Mouse (Mus musculus) neural tube, embryonic 12.5 days (tissue): ENCODE measurements at regions not wholly inside any gene's neighbourhood (a gene's known extent, or its start where the extent isn't known, plus 50 kb on each side); places are given as distances from the start of the nearest gene placed in this dataset.
"Not testable (repeated sequence)": the region's sequence is repeated elsewhere in the genome, so short reads cannot be mapped to it uniquely, and the experiment has no call there.

ENCODE experiments used
- ATAC-seq: fragments of 200-750 bp; cut with Nextera tagmentation; 2 replicates; pipeline ENCODE4 v1.8.0; 2017; ENCODE audit warnings: low read depth, mild to moderate bottlenecking, moderate TSS enrichment, moderate library complexity; ENCODE audit not compliant: low FRiP score
- H3K27ac ChIP-seq: fragments of 300-500 bp; sonication (generic); 2 replicates; pipeline ENCODE4 v1.5.1; 2016
- H3K27me3 ChIP-seq: fragments of 300-500 bp; sonication (generic); replicated peaks from 2 replicates; pipeline ENCODE4 v1.6.1; 2016; ENCODE audit warnings: mild to moderate bottlenecking
- H3K36me3 ChIP-seq: fragments of 300-500 bp; sonication (generic); 2 replicates; pipeline ENCODE4 v1.6.1; 2016; ENCODE audit warnings: mild to moderate bottlenecking
- H3K4me1 ChIP-seq: fragments of 300-500 bp; sonication (generic); 2 replicates; pipeline ENCODE4 v1.6.1; 2016
- H3K4me2 ChIP-seq: fragments of 300-500 bp; sonication (generic); replicated peaks from 2 replicates; pipeline ENCODE4 v1.6.1; 2016; ENCODE audit warnings: mild to moderate bottlenecking
- H3K4me3 ChIP-seq: fragments of 300-500 bp; sonication (generic); 2 replicates; pipeline ENCODE4 v1.5.1; 2016
- H3K9ac ChIP-seq: fragments of 300-500 bp; sonication (generic); 2 replicates; pipeline ENCODE4 v1.6.1; 2016; ENCODE audit warnings: mild to moderate bottlenecking
- H3K9me3 ChIP-seq: fragments of 300-500 bp; sonication (generic); 2 replicates; pipeline ENCODE4 v1.6.1; 2016; ENCODE audit warnings: mild to moderate bottlenecking
- WGBS: fragments of 180-500 bp; shearing (Covaris S2); methylation state at CpG from one replicate; pipeline ENCODE4 v1.1.7; 2016; 5-methylcytosine and 5-hydroxymethylcytosine counted together

GRCm38 (mm10) chr12:54516039-54516438, 140.3 kb downstream of the Sptssa start:
- not testable (repeated sequence) for H3K4me3 ChIP-seq, H3K27ac ChIP-seq, H3K4me1 ChIP-seq, H3K4me2 ChIP-seq, H3K36me3 ChIP-seq, ATAC-seq, H3K9me3 ChIP-seq, H3K9ac ChIP-seq, H3K27me3 ChIP-seq
- WGBS = 68% methylated on average over 4 of the region's 4 CpGs

- Histone ChIP-seq H3K36me3 (no peaks in the 10 kb centered on the region), H3K27ac (no peak overlapping the region), H3K9me3 (no peaks in the 10 kb centered on the region), H3K4me1 (peaks cover 16% of the 10 kb centered on the region; the same call in 1 of the 2 replicates), H3K9ac (no peak overlapping the region), H3K4me3 (no peak overlapping the region), H3K4me2 (no peak overlapping the region), H3K27me3 (no peaks in the 10 kb centered on the region)
- 23% methylated on average over 6 of the region's 6 CpGs for WGBS
- no peak for ATAC-seq
Measured at GRCm38 (mm10) chr12:54509903-54510302, 146.5 kb downstream of the Sptssa start.

GRCm38 (mm10) chr12:54502775-54503174, 153.6 kb downstream of the Sptssa start:
- H3K9me3 ChIP-seq = no peaks in the 10 kb centered on the region
- no peaks in the 10 kb centered on the region for H3K27me3 ChIP-seq
- ATAC-seq = no peak
- no peaks in the 10 kb centered on the region for H3K4me1 ChIP-seq
- no peak overlapping the region for H3K9ac ChIP-seq
- no peaks in the 10 kb centered on the region for H3K36me3 ChIP-seq
- H3K4me2 ChIP-seq = no peak overlapping the region
- no peak overlapping the region for H3K4me3 ChIP-seq
- no peak overlapping the region for H3K27ac ChIP-seq
- 91% methylated on average over 7 of the region's 7 CpGs for WGBS

- Histone ChIP-seq H3K4me1 (no peaks in the 10 kb centered on the region), H3K27ac (no peak overlapping the region), H3K27me3 (no peaks in the 10 kb centered on the region), H3K4me2 (no peak overlapping the region), H3K9ac (no peak overlapping the region), H3K9me3 (no peaks in the 10 kb centered on the region), H3K36me3 (no peaks in the 10 kb centered on the region), H3K4me3 (no peak overlapping the region)
- WGBS = 85% methylated on average over 3 of the region's 3 CpGs
- no peak for ATAC-seq
Measured at GRCm38 (mm10) chr12:54499963-54500362, 156.4 kb downstream of the Sptssa start.

- WGBS = 83% methylated on average over 4 of the region's 4 CpGs
- Histone ChIP-seq H3K27ac (no peak overlapping the region), H3K4me2 (no peak overlapping the region), H3K9ac (no peak overlapping the region), H3K4me1 (no peaks in the 10 kb centered on the region), H3K4me3 (no peak overlapping the region), H3K36me3 (no peaks in the 10 kb centered on the region), H3K27me3 (no peaks in the 10 kb centered on the region), H3K9me3 (no peaks in the 10 kb centered on the region)
- no peak for ATAC-seq
Measured at GRCm38 (mm10) chr12:54495701-54496374, 160.5 kb downstream of the Sptssa start.

- Histone ChIP-seq H3K36me3 (no peaks in the 10 kb centered on the region), H3K4me2 (no peak overlapping the region), H3K27me3 (no peaks in the 10 kb centered on the region), H3K4me1 (no peaks in the 10 kb centered on the region), H3K9ac (no peak overlapping the region), H3K4me3 (no peak overlapping the region), H3K9me3 (no peaks in the 10 kb centered on the region), H3K27ac (no peak overlapping the region)
- no peak for ATAC-seq
- 87% methylated on average over 7 of the region's 7 CpGs for WGBS
Measured at GRCm38 (mm10) chr12:54494756-54495375, 161.5 kb downstream of the Sptssa start.

- no peak overlapping the region for H3K9ac ChIP-seq
- WGBS = 58% methylated on average over 10 of the region's 10 CpGs
- H3K4me3 ChIP-seq = no peak overlapping the region
- no peak overlapping the region for H3K4me2 ChIP-seq
- no peaks in the 10 kb centered on the region for H3K36me3 ChIP-seq
- no peaks in the 10 kb centered on the region for H3K4me1 ChIP-seq
- H3K27ac ChIP-seq = no peak overlapping the region
- ATAC-seq = no peak
- H3K9me3 ChIP-seq = no peaks in the 10 kb centered on the region
- H3K27me3 ChIP-seq = no peaks in the 10 kb centered on the region
Measured at GRCm38 (mm10) chr12:54492737-54493136, 163.6 kb downstream of the Sptssa start.

GRCm38 (mm10) chr12:54490460-54490859, 165.9 kb downstream of the Sptssa start:
- H3K9ac ChIP-seq = no peak overlapping the region
- no peak overlapping the region for H3K4me3 ChIP-seq
- no peaks in the 10 kb centered on the region for H3K27me3 ChIP-seq
- no peak overlapping the region for H3K27ac ChIP-seq
- no peak overlapping the region for H3K4me2 ChIP-seq
- no peaks in the 10 kb centered on the region for H3K9me3 ChIP-seq
- ATAC-seq = no peak
- H3K36me3 ChIP-seq = no peaks in the 10 kb centered on the region
- WGBS = 85% methylated on average over 2 of the region's 2 CpGs
- no peaks in the 10 kb centered on the region for H3K4me1 ChIP-seq

- ATAC-seq = 0 out of 2 replicates have a peak, but pooled peaks have one; percentile 25
- Histone ChIP-seq H3K9me3 (no peaks in the 10 kb centered on the region), H3K27me3 (no peaks in the 10 kb centered on the region), H3K36me3 (no peaks in the 10 kb centered on the region), H3K4me2 (no peak overlapping the region), H3K27ac (no peak overlapping the region), H3K9ac (no peak overlapping the region), H3K4me1 (no peaks in the 10 kb centered on the region), H3K4me3 (no peak overlapping the region)
- 5% methylated on average over 8 of the region's 8 CpGs for WGBS
Measured at GRCm38 (mm10) chr12:54489675-54490074, 166.7 kb downstream of the Sptssa start.

- H3K4me2 ChIP-seq = no peak overlapping the region
- no peaks in the 10 kb centered on the region for H3K4me1 ChIP-seq
- H3K9ac ChIP-seq = no peak overlapping the region
- H3K4me3 ChIP-seq = no peak overlapping the region
- H3K27ac ChIP-seq = no peak overlapping the region
- ATAC-seq = no peak
- H3K9me3 ChIP-seq = no peaks in the 10 kb centered on the region
- no peaks in the 10 kb centered on the region for H3K36me3 ChIP-seq
- no peaks in the 10 kb centered on the region for H3K27me3 ChIP-seq
- WGBS = 88% methylated on average over 4 of the region's 4 CpGs
Measured at GRCm38 (mm10) chr12:54487689-54488088, 168.7 kb downstream of the Sptssa start.

- H3K36me3 ChIP-seq = no peaks in the 10 kb centered on the region
- H3K4me3 ChIP-seq = no peak overlapping the region
- WGBS = 46% methylated on average over 4 of the region's 4 CpGs
- ATAC-seq = no peak
- no peaks in the 10 kb centered on the region for H3K9me3 ChIP-seq
- H3K4me2 ChIP-seq = no peak overlapping the region
- H3K27ac ChIP-seq = no peak overlapping the region
- H3K27me3 ChIP-seq = no peaks in the 10 kb centered on the region
- no peaks in the 10 kb centered on the region for H3K4me1 ChIP-seq
- no peak overlapping the region for H3K9ac ChIP-seq
Measured at GRCm38 (mm10) chr12:54482020-54482419, 174.4 kb downstream of the Sptssa start.

- Histone ChIP-seq H3K9ac (no peak overlapping the region), H3K9me3 (no peaks in the 10 kb centered on the region), H3K4me2 (no peak overlapping the region), H3K4me1 (no peaks in the 10 kb centered on the region), H3K27ac (no peak overlapping the region), H3K4me3 (no peak overlapping the region), H3K27me3 (no peaks in the 10 kb centered on the region), H3K36me3 (no peaks in the 10 kb centered on the region)
- no peak for ATAC-seq
- WGBS = 40% methylated on average over 1 of the region's 1 CpGs
Measured at GRCm38 (mm10) chr12:54479841-54480240, 176.5 kb downstream of the Sptssa start.

- Histone ChIP-seq H3K4me3 (no peak overlapping the region), H3K27ac (no peak overlapping the region), H3K4me1 (no peaks in the 10 kb centered on the region), H3K9ac (no peak overlapping the region), H3K36me3 (no peaks in the 10 kb centered on the region), H3K4me2 (no peak overlapping the region), H3K27me3 (no peaks in the 10 kb centered on the region), H3K9me3 (0 out of 2 replicates have a peak, but pooled peaks cover 2% of the 10 kb centered on the region)
- WGBS = 85% methylated on average over 5 of the region's 5 CpGs
- no peak for ATAC-seq
Measured at GRCm38 (mm10) chr12:54472881-54473280, 183.5 kb downstream of the Sptssa start.
